Mouse (Mus musculus): ENCODE data around the gene Rec114. TPM values are rescaled to one million over a fixed set of nuclear protein-coding genes. Genes with fewer than 3 reads are reported as not detected.
A peak's percentile ranks its signal among the peaks of the same experiment; 100 is the strongest.

Gene Rec114
- polyA plus RNA-seq, 1 experiment from 2014 or later = 25.9 TPM

DNA sequence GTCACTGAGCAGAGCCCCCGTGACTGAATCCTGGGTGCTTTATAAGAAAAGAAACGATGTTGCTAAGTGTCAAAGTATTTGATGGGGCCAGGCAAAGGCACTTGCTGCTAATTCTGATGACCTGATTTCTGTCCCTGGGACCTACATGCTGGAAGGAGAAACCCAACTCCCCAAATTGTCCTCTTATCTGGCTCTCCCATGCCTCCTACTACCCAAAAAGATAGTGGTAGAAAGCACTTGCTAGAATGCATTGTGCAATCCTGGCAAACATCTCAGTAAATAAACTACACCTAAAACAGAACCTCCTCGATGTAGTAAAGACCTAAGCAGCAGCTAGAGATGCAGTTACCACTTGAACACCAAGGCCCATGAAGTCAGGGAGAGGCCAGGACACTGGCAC is 81.0 kb downstream of the Rec114 start:
- Histone ChIP-seq H3K9ac (ENCODE audit: low read depth, low read length) (peak overlapping the region; percentile 17), H3K9me3 (replicated peaks; ENCODE audit: control insufficient read depth, low read length) (no peaks in the 10 kb centered on the region), H3K36me3 (ENCODE audit: control insufficient read depth, insufficient read depth) (peaks cover 28% of the 10 kb centered on the region), H3K4me3 (ENCODE audit: low read depth, low read length) (no peak overlapping the region), H3K4me1 (ENCODE audit: control insufficient read depth, low read depth, low read length) (peaks cover 57% of the 10 kb centered on the region), H3K27ac (ENCODE audit: low read length) (peak overlapping the region; percentile 87), H3K4me2 (ENCODE audit: low read depth, low read length) (peak overlapping the region; percentile 24; the same call in 1 of the 2 replicates), H3K27me3 (ENCODE audit: control insufficient read depth, insufficient read depth, low read depth, low read length) (no peaks in the 10 kb centered on the region)
- WGBS (ENCODE audit: insufficient replicate concordance) = 28% methylated on average over 3 of the region's 3 CpGs
- ATAC-seq (ENCODE audit: low read depth) = peak; percentile 15; the same call in 1 of the 2 replicates

DNA sequence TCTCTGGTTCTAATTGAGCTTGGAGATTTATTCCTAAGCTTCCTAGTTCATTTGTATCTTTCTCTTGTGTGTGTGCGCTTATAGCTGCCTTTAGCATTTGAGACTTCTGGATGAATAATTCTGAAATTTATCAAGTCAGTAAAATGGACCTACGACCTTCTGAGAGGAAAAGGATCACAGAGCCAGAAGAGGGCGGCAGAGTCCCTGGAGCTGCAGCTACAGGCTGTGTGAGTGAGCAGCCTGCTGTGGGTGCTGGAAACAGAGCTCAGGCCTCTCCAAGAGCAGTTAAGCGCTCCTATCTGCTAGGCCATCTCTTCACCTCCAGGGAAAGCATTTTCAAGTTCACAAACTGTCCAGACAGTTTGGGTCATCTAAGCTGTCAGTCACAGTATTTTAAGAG is 81.8 kb downstream of the Rec114 start:
- Histone ChIP-seq H3K9me3 (replicated peaks; ENCODE audit: control insufficient read depth, low read length) (no peaks in the 10 kb centered on the region), H3K27me3 (ENCODE audit: control insufficient read depth, insufficient read depth, low read depth, low read length) (no peaks in the 10 kb centered on the region), H3K4me1 (ENCODE audit: control insufficient read depth, low read depth, low read length) (peaks cover 54% of the 10 kb centered on the region), H3K27ac (ENCODE audit: low read length) (peak overlapping the region; percentile 87), H3K9ac (ENCODE audit: low read depth, low read length) (no peak overlapping the region; the same call in none of the 2 replicates), H3K4me3 (ENCODE audit: low read depth, low read length) (no peak overlapping the region), H3K36me3 (ENCODE audit: control insufficient read depth, insufficient read depth) (peaks cover 26% of the 10 kb centered on the region), H3K4me2 (ENCODE audit: low read depth, low read length) (peak overlapping the region; percentile 24; the same call in 1 of the 2 replicates)
- ATAC-seq (ENCODE audit: low read depth) = no peak
- WGBS (ENCODE audit: insufficient replicate concordance) = 83% methylated on average over 4 of the region's 4 CpGs

DNA sequence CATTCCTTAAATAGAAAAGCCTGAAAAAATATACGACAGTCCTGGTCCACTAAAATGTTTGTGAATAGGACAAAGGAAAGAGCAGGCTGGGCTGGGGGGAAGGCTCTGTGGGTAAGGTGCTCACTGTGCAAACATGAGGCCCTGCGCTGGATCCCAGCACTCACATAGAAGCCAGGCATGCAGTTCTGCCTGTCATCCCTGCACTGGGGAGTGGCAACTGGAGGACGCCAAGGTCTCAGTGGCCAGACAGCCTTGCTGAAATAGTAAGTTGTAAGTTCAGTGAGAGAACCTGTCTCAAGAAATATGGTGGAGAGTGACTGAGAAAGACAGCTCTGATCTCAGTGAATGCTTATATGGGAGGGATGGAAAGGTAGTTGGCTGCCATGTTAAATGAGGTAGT is 83.1 kb downstream of the Rec114 start:
- Histone ChIP-seq H3K4me1 (ENCODE audit: control insufficient read depth, low read depth, low read length) (peaks cover 59% of the 10 kb centered on the region), H3K9ac (ENCODE audit: low read depth, low read length) (peak overlapping the region; percentile 13), H3K27ac (ENCODE audit: low read length) (peak overlapping the region; percentile 87), H3K27me3 (ENCODE audit: control insufficient read depth, insufficient read depth, low read depth, low read length) (no peaks in the 10 kb centered on the region), H3K36me3 (ENCODE audit: control insufficient read depth, insufficient read depth) (peaks cover 18% of the 10 kb centered on the region), H3K4me2 (ENCODE audit: low read depth, low read length) (no peak overlapping the region), H3K9me3 (replicated peaks; ENCODE audit: control insufficient read depth, low read length) (no peaks in the 10 kb centered on the region), H3K4me3 (ENCODE audit: low read depth, low read length) (no peak overlapping the region)
- WGBS (ENCODE audit: insufficient replicate concordance) = 71% methylated on average over 3 of the region's 3 CpGs
- ATAC-seq (ENCODE audit: low read depth) = no peak

DNA sequence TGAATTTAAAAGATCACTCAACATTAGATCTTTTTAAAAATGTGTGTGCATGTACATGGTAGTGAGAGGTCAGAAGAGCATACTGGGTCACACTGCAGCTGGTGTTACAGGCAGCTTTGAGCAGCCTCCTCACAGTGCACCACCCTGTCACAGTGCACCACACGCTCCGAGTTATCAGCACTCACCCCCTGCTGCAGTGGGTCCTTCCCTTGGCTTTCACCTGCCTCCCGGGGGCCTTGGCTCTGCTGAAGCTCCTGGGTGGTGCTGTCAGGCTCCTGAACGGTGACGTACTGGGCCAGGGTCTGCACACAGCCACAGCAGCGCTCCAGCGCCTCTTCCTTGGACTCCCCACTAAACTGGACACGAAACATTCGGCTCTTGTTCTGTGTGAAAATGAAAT is 83.8 kb downstream of the Rec114 start:
- Histone ChIP-seq H3K4me1 (ENCODE audit: control insufficient read depth, low read depth, low read length) (peaks cover 62% of the 10 kb centered on the region), H3K27ac (ENCODE audit: low read length) (peak overlapping the region; percentile 95), H3K4me2 (ENCODE audit: low read depth, low read length) (peak overlapping the region; percentile 43), H3K27me3 (ENCODE audit: control insufficient read depth, insufficient read depth, low read depth, low read length) (no peaks in the 10 kb centered on the region), H3K9me3 (replicated peaks; ENCODE audit: control insufficient read depth, low read length) (no peaks in the 10 kb centered on the region), H3K9ac (ENCODE audit: low read depth, low read length) (peak overlapping the region; percentile 53), H3K36me3 (ENCODE audit: control insufficient read depth, insufficient read depth) (peaks cover 14% of the 10 kb centered on the region), H3K4me3 (ENCODE audit: low read depth, low read length) (no peak overlapping the region)
- peak; percentile 79 for ATAC-seq (ENCODE audit: low read depth)
- 42% methylated on average over 9 of the region's 9 CpGs for WGBS (ENCODE audit: insufficient replicate concordance)

DNA sequence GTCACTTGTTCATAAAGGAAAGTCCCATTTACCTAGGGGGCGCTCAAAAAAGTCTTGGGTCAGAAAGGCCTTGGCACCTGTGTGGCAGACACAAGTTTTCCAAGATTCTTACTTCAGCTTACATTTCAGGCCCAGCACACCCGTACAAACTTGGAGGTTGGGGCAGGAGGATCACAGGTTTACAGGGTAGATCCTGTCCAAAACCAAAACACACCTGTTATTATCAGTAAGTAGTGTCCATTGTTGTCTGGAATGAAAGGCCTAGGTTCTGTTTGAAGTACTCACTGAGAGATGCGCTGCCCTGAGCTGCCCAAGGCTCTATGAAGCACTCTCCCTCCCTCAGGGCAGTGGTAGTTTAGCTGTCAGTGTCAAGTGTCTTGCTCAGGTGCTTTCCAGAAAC is 84.4 kb downstream of the Rec114 start:
- H3K4me3 ChIP-seq (ENCODE audit: low read depth, low read length) = no peak overlapping the region
- no peaks in the 10 kb centered on the region for H3K27me3 ChIP-seq (ENCODE audit: control insufficient read depth, insufficient read depth, low read depth, low read length)
- WGBS (ENCODE audit: insufficient replicate concordance) = 65% methylated on average over 3 of the region's 3 CpGs
- peak overlapping the region; percentile 43 for H3K4me2 ChIP-seq (ENCODE audit: low read depth, low read length)
- peaks cover 69% of the 10 kb centered on the region for H3K4me1 ChIP-seq (ENCODE audit: control insufficient read depth, low read depth, low read length)
- H3K9me3 ChIP-seq (replicated peaks; ENCODE audit: control insufficient read depth, low read length) = no peaks in the 10 kb centered on the region
- ATAC-seq (ENCODE audit: low read depth) = no peak
- H3K27ac ChIP-seq (ENCODE audit: low read length) = peak overlapping the region; percentile 95
- H3K36me3 ChIP-seq (ENCODE audit: control insufficient read depth, insufficient read depth) = peaks cover 15% of the 10 kb centered on the region
- H3K9ac ChIP-seq (ENCODE audit: low read depth, low read length) = peak overlapping the region; percentile 53

DNA sequence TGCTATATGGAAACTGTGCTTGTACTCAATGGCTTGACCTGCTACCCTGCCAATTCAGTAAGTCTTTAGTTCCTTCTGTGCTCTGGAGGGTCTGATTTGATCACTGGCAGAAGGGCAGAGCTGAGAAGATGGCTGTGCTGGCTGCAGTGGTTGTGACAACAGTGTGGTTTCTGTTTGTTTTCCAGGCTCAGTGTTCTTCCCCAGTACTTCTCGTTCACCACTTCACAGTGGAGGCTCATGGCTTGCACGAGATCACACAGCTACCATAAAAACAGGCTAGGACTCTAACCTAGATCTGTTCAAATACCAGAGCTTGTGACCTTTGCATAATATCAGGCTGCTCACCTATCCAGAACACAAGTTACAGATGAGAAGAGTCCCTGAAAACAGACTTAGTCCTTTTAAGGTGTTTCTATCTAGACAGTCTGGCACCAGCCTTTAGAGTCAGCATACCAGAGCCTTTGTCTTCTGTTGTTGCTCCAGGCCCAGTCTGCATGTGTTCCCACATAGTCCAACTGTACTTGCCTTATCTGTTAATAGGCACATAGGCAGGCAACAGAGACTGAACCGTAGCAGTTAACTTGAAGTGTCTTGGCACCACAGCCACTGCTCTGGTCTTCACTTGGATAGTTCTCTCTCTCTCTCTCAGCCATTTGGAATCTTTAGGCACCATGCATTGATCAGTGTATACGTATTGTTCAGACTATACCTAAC is 85.0 kb downstream of the Rec114 start:
- ATAC-seq (ENCODE audit: low read depth) = no peak
- peak overlapping the region; percentile 54; the same call in 1 of the 2 replicates for H3K4me2 ChIP-seq (ENCODE audit: low read depth, low read length)

DNA sequence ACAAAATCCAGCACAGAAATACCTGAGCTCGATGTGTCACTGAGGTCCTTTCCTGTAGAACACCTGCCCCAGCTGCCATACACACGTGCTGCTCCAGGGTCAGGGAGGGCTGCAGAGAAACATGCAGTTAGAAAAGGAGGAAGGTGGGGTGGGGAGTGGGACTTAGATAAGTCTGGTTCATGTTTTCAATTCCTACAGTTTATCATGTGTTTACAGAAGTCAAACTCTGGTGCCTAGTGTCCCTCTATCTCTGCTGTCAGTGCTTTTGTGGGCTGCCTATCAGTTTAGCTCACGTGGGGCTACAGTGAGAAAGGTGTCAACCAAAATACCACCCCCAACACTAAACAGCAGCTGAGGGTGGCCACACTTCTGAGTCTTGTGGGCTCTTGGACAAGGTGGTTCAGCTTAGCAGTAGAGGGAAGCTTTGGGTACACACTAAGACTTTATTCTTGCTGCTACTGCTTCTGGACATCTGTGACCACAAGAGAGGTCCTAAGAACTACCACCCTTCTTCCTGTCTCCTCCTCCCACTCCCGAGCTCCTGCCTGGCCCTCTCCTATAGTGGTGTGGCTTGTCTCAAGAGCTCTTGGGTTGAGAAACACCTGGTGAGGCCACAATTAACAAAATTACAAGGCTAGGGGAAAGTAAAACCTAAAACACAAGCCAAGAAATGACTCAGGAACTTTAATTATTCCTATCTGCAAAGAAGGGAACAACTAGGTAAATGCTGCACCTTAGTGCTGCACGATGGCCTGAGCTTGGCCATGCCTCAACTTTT is 85.8 kb downstream of the Rec114 start:
- Histone ChIP-seq H3K9me3 (replicated peaks; ENCODE audit: control insufficient read depth, low read length) (no peaks in the 10 kb centered on the region), H3K27ac (ENCODE audit: low read length) (peak overlapping the region; percentile 95), H3K36me3 (ENCODE audit: control insufficient read depth, insufficient read depth) (peaks cover 17% of the 10 kb centered on the region), H3K4me2 (ENCODE audit: low read depth, low read length) (peak overlapping the region; percentile 54), H3K9ac (ENCODE audit: low read depth, low read length) (peak overlapping the region; percentile 53), H3K27me3 (ENCODE audit: control insufficient read depth, insufficient read depth, low read depth, low read length) (no peaks in the 10 kb centered on the region), H3K4me1 (ENCODE audit: control insufficient read depth, low read depth, low read length) (peaks cover 66% of the 10 kb centered on the region), H3K4me3 (ENCODE audit: low read depth, low read length) (peak overlapping the region; percentile 18)
- peak; percentile 85 for ATAC-seq (ENCODE audit: low read depth)
- WGBS (ENCODE audit: insufficient replicate concordance) = 20% methylated on average over 5 of the region's 5 CpGs

More for the DNA sequence above, 85.0 kb downstream of the Rec114 start:
- no peaks in the 10 kb centered on the region for H3K9me3 ChIP-seq (replicated peaks; ENCODE audit: control insufficient read depth, low read length)
- peaks cover 70% of the 10 kb centered on the region for H3K4me1 ChIP-seq (ENCODE audit: control insufficient read depth, low read depth, low read length)
- peak overlapping the region; percentile 53 for H3K9ac ChIP-seq (ENCODE audit: low read depth, low read length)
- 27% methylated on average over 4 of the region's 4 CpGs for WGBS (ENCODE audit: insufficient replicate concordance)
- no peak overlapping the region for H3K4me3 ChIP-seq (ENCODE audit: low read depth, low read length)
- H3K27ac ChIP-seq (ENCODE audit: low read length) = peak overlapping the region; percentile 95
- H3K36me3 ChIP-seq (ENCODE audit: control insufficient read depth, insufficient read depth) = peaks cover 13% of the 10 kb centered on the region
- no peaks in the 10 kb centered on the region for H3K27me3 ChIP-seq (ENCODE audit: control insufficient read depth, insufficient read depth, low read depth, low read length)

DNA sequence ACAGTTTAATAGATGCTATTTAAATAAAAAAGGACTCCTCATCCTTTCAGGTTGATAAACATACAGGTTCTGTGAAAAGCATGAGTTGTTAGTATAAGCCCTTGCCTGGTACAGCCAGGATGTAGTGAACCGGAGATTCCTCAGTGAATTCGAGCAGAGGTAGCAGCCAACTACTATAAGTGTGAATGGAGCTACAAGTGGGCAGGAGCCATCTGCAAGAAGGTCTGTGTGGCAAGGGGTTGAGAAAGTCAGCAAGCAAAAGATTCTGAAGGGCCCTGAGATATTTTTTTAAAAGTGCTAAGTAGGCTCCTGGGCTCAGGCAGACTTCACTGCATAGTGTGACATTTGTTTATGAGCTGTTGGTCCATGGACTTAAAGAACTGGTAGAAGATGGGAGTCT is 86.9 kb downstream of the Rec114 start:
- Histone ChIP-seq H3K9ac (ENCODE audit: low read depth, low read length) (peak overlapping the region; percentile 28), H3K27me3 (ENCODE audit: control insufficient read depth, insufficient read depth, low read depth, low read length) (no peaks in the 10 kb centered on the region), H3K36me3 (ENCODE audit: control insufficient read depth, insufficient read depth) (peaks cover 15% of the 10 kb centered on the region), H3K4me2 (ENCODE audit: low read depth, low read length) (peak overlapping the region; percentile 54), H3K27ac (ENCODE audit: low read length) (peak overlapping the region; percentile 95), H3K4me3 (ENCODE audit: low read depth, low read length) (peak overlapping the region; percentile 18), H3K9me3 (replicated peaks; ENCODE audit: control insufficient read depth, low read length) (no peaks in the 10 kb centered on the region), H3K4me1 (ENCODE audit: control insufficient read depth, low read depth, low read length) (peaks cover 55% of the 10 kb centered on the region)
- no peak for ATAC-seq (ENCODE audit: low read depth)
- 80% methylated on average over 2 of the region's 2 CpGs for WGBS (ENCODE audit: insufficient replicate concordance)

DNA sequence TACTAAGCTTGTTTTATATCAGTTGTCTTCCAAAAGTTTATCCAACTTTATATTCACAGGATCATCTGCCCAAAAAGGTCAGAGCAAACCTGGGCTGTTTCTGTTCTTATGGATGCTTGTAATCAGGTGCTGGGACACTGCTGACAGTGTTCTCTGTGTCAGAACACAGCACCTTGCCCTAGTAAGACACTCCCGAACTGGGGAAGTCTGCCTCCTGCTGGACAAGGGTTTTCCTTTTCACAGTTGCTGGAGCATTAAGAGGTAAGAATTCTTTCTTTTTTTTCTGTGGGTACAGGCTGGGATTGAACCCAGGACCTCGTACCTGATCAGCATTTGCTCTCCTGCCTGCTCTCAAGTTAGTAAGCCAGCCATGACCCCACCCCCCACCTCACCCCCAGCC is 87.4 kb downstream of the Rec114 start:
- H3K27me3 ChIP-seq (ENCODE audit: control insufficient read depth, insufficient read depth, low read depth, low read length) = no peaks in the 10 kb centered on the region
- peaks cover 50% of the 10 kb centered on the region for H3K4me1 ChIP-seq (ENCODE audit: control insufficient read depth, low read depth, low read length)
- H3K9me3 ChIP-seq (replicated peaks; ENCODE audit: control insufficient read depth, low read length) = no peaks in the 10 kb centered on the region
- 39% methylated on average over 2 of the region's 2 CpGs for WGBS (ENCODE audit: insufficient replicate concordance)
- peak overlapping the region; percentile 18 for H3K4me3 ChIP-seq (ENCODE audit: low read depth, low read length)
- peak; percentile 22; the same call in 1 of the 2 replicates for ATAC-seq (ENCODE audit: low read depth)
- peak overlapping the region; percentile 54 for H3K4me2 ChIP-seq (ENCODE audit: low read depth, low read length)
- H3K9ac ChIP-seq (ENCODE audit: low read depth, low read length) = peak overlapping the region; percentile 28
- H3K36me3 ChIP-seq (ENCODE audit: control insufficient read depth, insufficient read depth) = peaks cover 18% of the 10 kb centered on the region
- peak overlapping the region; percentile 95 for H3K27ac ChIP-seq (ENCODE audit: low read length)

Data from liver, embryonic 16.5 days (tissue).